Mouse (Mus musculus): Measurements from ENCODE around the gene Plbd2. TPM values are rescaled to one million over a fixed set of nuclear protein-coding genes. Genes with fewer than 3 reads are reported as not detected.
A peak's percentile ranks its signal among the peaks of the same experiment; 100 is the strongest.

Plbd2 gene
- total and polyA plus RNA-seq, 2 experiments from 2014 or later = 38.3 to 47.2 TPM

GRCm38 (mm10) chr5:120476296-120476695 lies 27.1 kb downstream of the Plbd2 start, which contains the start of gene Sds:
Sds (plus strand) TSS chr5:120476526.
- Histone ChIP-seq H3K4me1 (ENCODE audit: control insufficient read depth, insufficient read depth) (no peaks in the 10 kb centered on the region), H3K9me3 (replicated peaks; ENCODE audit: control insufficient read depth, low read length) (no peaks in the 10 kb centered on the region), H3K4me3 (ENCODE audit: low read depth, low read length) (no peak within 1 kb of the TSS), H3K9ac (replicated peaks; ENCODE audit: low read depth, low read length) (no peak within 1 kb of the TSS), H3K4me2 (ENCODE audit: low read depth, low read length) (no peak within 1 kb of the TSS), H3K27me3 (ENCODE audit: control insufficient read depth, insufficient read depth, low read length) (0 out of 2 replicates have a peak, but pooled peaks cover 12% of the 10 kb centered on the region), H3K27ac (ENCODE audit: low read depth) (no peak within 1 kb of the TSS), H3K36me3 (replicated peaks; ENCODE audit: control insufficient read depth, insufficient read depth, low read length) (no peaks in the 10 kb centered on the region)
- no peak for TF ChIP-seq CTCF (IDR thresholded peaks at IDR 0.05; ENCODE audit: low read depth)
- TF ChIP-seq EP300 (IDR thresholded peaks at IDR 0.05; ENCODE audit: low read depth) = no peak
- ATAC-seq (ENCODE audit: insufficient read depth, low read depth) (peak; percentile 40; the same call in 1 of the 2 replicates), DNase-seq (ENCODE audit: low spot score) (no peak)
- 7% methylated on average over 13 of the region's 13 CpGs for WGBS

DNA sequence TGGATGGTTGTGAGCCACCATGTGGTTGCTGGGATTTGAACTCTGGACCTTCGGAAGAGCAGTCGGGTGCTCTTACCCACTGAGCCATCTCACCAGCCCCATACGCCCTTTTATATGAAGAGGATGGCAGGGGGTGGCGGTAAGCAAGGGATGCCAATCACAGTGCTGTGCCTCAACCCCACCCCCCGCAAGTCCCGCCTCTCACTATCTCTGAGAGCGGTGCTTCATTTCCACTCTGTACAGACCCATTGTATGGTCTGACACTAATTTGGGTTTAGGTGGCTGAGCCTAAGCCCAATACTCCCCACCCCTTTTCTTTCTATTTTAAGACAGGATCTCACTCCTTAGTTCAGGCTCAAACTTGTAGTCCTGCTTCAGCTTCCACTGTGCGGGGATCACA lies 27.6 kb downstream of the Plbd2 start:
- no peak overlapping the region for H3K4me2 ChIP-seq (ENCODE audit: low read depth, low read length)
- no peak overlapping the region for H3K9ac ChIP-seq (replicated peaks; ENCODE audit: low read depth, low read length)
- 50% methylated on average over 8 of the region's 8 CpGs for WGBS
- no peaks in the 10 kb centered on the region for H3K4me1 ChIP-seq (ENCODE audit: control insufficient read depth, insufficient read depth)
- H3K4me3 ChIP-seq (ENCODE audit: low read depth, low read length) = no peak overlapping the region
- H3K9me3 ChIP-seq (replicated peaks; ENCODE audit: control insufficient read depth, low read length) = no peaks in the 10 kb centered on the region
- no peak overlapping the region for H3K27ac ChIP-seq (ENCODE audit: low read depth)
- no peak for DNase-seq (ENCODE audit: low spot score)
- TF ChIP-seq CTCF (IDR thresholded peaks at IDR 0.05; ENCODE audit: low read depth) (no peak), EP300 (IDR thresholded peaks at IDR 0.05; ENCODE audit: low read depth) (no peak)
- 0 out of 2 replicates have a peak, but pooled peaks cover 12% of the 10 kb centered on the region for H3K27me3 ChIP-seq (ENCODE audit: control insufficient read depth, insufficient read depth, low read length)
- peak; percentile 11; the same call in 1 of the 2 replicates for ATAC-seq (ENCODE audit: insufficient read depth, low read depth)
- no peaks in the 10 kb centered on the region for H3K36me3 ChIP-seq (replicated peaks; ENCODE audit: control insufficient read depth, insufficient read depth, low read length)

- Histone ChIP-seq H3K9ac (replicated peaks; ENCODE audit: low read depth, low read length) (no peak overlapping the region), H3K4me1 (ENCODE audit: control insufficient read depth, insufficient read depth) (no peaks in the 10 kb centered on the region), H3K36me3 (replicated peaks; ENCODE audit: control insufficient read depth, insufficient read depth, low read length) (no peaks in the 10 kb centered on the region), H3K4me3 (ENCODE audit: low read depth, low read length) (no peak overlapping the region), H3K4me2 (ENCODE audit: low read depth, low read length) (no peak overlapping the region), H3K27ac (ENCODE audit: low read depth) (no peak overlapping the region), H3K9me3 (replicated peaks; ENCODE audit: control insufficient read depth, low read length) (no peaks in the 10 kb centered on the region), H3K27me3 (ENCODE audit: control insufficient read depth, insufficient read depth, low read length) (0 out of 2 replicates have a peak, but pooled peaks cover 12% of the 10 kb centered on the region)
- TF ChIP-seq CTCF (IDR thresholded peaks at IDR 0.05; ENCODE audit: low read depth) = no peak
- no peak for TF ChIP-seq EP300 (IDR thresholded peaks at IDR 0.05; ENCODE audit: low read depth)
- ATAC-seq (ENCODE audit: insufficient read depth, low read depth) = no peak
- no peak for DNase-seq (ENCODE audit: low spot score)
- 92% methylated on average over 2 of the region's 2 CpGs for WGBS
Observed at GRCm38 (mm10) chr5:120473361-120473760, 30.1 kb downstream of the Plbd2 start.

DNA sequence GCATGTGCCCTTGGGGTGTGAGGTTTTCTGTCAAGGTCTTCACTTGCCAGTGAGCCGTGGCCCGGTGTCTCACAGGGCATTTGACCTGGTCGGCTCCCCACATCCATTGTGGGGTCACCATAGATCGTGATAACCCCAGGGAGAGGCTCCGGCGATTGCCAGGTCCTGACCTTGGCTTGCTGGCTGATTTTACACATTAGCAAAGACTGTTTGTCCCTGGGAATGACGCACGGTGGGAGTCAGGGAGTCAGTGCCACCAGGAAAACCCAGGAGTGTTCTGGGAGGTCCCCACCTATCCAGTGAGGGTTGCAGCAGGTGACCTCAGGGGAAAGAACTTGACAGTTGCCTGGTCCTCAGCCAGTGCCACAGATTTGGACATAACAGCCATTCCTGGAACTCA lies 30.7 kb downstream of the Plbd2 start, which contains the start of gene Sdsl:
TSS of gene Sdsl (minus strand) at position 41 of the 400 bp plus-strand sequence.
- Histone ChIP-seq H3K9me3 (replicated peaks; ENCODE audit: control insufficient read depth, low read length) (no peaks in the 10 kb centered on the region), H3K4me1 (ENCODE audit: control insufficient read depth, insufficient read depth) (no peaks in the 10 kb centered on the region)
- 62% methylated on average over 8 of the region's 8 CpGs for WGBS

DNA sequence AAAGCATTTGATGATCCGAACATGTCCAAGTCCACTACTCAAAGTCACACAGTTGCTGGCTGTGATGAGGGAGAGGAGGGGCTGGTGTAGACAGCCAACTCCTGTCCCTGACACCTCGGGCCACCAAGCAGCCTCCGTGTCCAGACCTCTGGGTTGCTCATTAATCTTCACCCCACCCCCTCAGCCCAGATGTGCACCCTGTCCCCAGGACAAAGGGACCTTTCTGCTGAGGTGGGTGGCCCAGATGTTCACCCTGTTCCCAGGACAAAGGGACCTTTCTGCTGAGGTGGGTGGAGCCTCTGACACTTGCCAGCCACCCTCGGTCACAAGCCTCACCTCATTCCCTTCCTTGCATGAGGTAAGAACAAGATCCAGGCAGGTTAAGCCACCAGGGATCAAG lies 31.9 kb downstream of the Plbd2 start:
- ATAC-seq (ENCODE audit: insufficient read depth, low read depth) (no peak), DNase-seq (ENCODE audit: low spot score) (no peak)
- Histone ChIP-seq H3K9me3 (replicated peaks; ENCODE audit: control insufficient read depth, low read length) (no peaks in the 10 kb centered on the region), H3K4me1 (ENCODE audit: control insufficient read depth, insufficient read depth) (peaks cover 2% of the 10 kb centered on the region; the same call in 1 of the 2 replicates), H3K36me3 (replicated peaks; ENCODE audit: control insufficient read depth, insufficient read depth, low read length) (no peaks in the 10 kb centered on the region), H3K4me3 (ENCODE audit: low read depth, low read length) (no peak overlapping the region), H3K27me3 (ENCODE audit: control insufficient read depth, insufficient read depth, low read length) (0 out of 2 replicates have a peak, but pooled peaks cover under 1% of the 10 kb centered on the region), H3K9ac (replicated peaks; ENCODE audit: low read depth, low read length) (no peak overlapping the region), H3K27ac (ENCODE audit: low read depth) (no peak overlapping the region), H3K4me2 (ENCODE audit: low read depth, low read length) (no peak overlapping the region)
- TF ChIP-seq CTCF (IDR thresholded peaks at IDR 0.05; ENCODE audit: low read depth) = no peak
- no peak for TF ChIP-seq EP300 (IDR thresholded peaks at IDR 0.05; ENCODE audit: low read depth)
- WGBS = 45% methylated on average over 4 of the region's 4 CpGs

More for the DNA sequence above, 30.7 kb downstream of the Plbd2 start, which contains the start of gene Sdsl:
- Histone ChIP-seq H3K27ac (ENCODE audit: low read depth) (no peak within 1 kb of the TSS), H3K27me3 (ENCODE audit: control insufficient read depth, insufficient read depth, low read length) (0 out of 2 replicates have a peak, but pooled peaks cover 9% of the 10 kb centered on the region), H3K4me3 (ENCODE audit: low read depth, low read length) (no peak within 1 kb of the TSS), H3K4me2 (ENCODE audit: low read depth, low read length) (no peak within 1 kb of the TSS), H3K36me3 (replicated peaks; ENCODE audit: control insufficient read depth, insufficient read depth, low read length) (no peaks in the 10 kb centered on the region), H3K9ac (replicated peaks; ENCODE audit: low read depth, low read length) (no peak within 1 kb of the TSS)
- no peak for TF ChIP-seq CTCF (IDR thresholded peaks at IDR 0.05; ENCODE audit: low read depth)
- TF ChIP-seq EP300 (IDR thresholded peaks at IDR 0.05; ENCODE audit: low read depth) = no peak
- DNase-seq (ENCODE audit: low spot score) (no peak), ATAC-seq (ENCODE audit: insufficient read depth, low read depth) (no peak)

DNA sequence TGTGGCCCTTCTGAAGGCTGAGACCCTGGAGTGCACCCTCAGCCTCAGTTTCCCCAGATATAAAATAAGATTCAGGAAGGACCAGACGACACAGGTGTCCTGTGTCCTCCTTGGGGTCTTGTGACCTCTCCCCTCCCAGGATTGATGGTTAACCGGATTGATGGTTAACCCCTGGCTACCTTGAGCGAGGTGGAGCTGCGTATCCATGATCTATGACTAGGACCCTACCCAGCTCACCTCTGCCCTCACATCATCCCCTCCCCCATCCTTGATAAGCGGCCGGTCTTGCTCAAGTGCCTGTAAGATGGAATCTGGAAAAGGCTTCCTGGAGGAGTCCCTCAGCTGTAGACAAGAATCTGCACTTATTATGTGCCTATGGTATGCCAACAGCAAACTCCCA lies 34.6 kb downstream of the Plbd2 start:
- no peak overlapping the region for H3K4me3 ChIP-seq (ENCODE audit: low read depth, low read length)
- no peaks in the 10 kb centered on the region for H3K36me3 ChIP-seq (replicated peaks; ENCODE audit: control insufficient read depth, insufficient read depth, low read length)
- H3K4me1 ChIP-seq (ENCODE audit: control insufficient read depth, insufficient read depth) = peaks cover 4% of the 10 kb centered on the region; the same call in 1 of the 2 replicates
- DNase-seq (ENCODE audit: low spot score) = no peak
- no peak for ATAC-seq (ENCODE audit: insufficient read depth, low read depth)
- WGBS = 79% methylated on average over 6 of the region's 6 CpGs
- no peaks in the 10 kb centered on the region for H3K27me3 ChIP-seq (ENCODE audit: control insufficient read depth, insufficient read depth, low read length)
- H3K4me2 ChIP-seq (ENCODE audit: low read depth, low read length) = no peak overlapping the region
- no peak for TF ChIP-seq EP300 (IDR thresholded peaks at IDR 0.05; ENCODE audit: low read depth)
- no peak for TF ChIP-seq CTCF (IDR thresholded peaks at IDR 0.05; ENCODE audit: low read depth)
- no peak overlapping the region for H3K9ac ChIP-seq (replicated peaks; ENCODE audit: low read depth, low read length)
- H3K27ac ChIP-seq (ENCODE audit: low read depth) = no peak overlapping the region
- no peaks in the 10 kb centered on the region for H3K9me3 ChIP-seq (replicated peaks; ENCODE audit: control insufficient read depth, low read length)
